Mouse (Mus musculus) G1E (cell line): ENCODE measurements at regions not wholly inside any gene's neighbourhood (a gene's known extent, or its start where the extent isn't known, plus 50 kb on each side); places are given as distances from the start of the nearest gene placed in this dataset.
A peak's percentile ranks its signal among the peaks of the same experiment; 100 is the strongest.

Experiments used
- ATAC-seq: 2 replicates; pipeline ENCODE4 v1.8.0; 2016; ENCODE audit warnings: mild to moderate bottlenecking; ENCODE audit not compliant: insufficient number of reproducible peaks, poor library complexity, low FRiP score, severe bottlenecking; ENCODE audit errors: extremely low read depth
- DNase-seq: peaks from one replicate; pipeline ENCODE4 v3.0.0; 2012; ENCODE audit warnings: low spot score
- H3K27me3 ChIP-seq: 2 replicates; pipeline ENCODE4 v1.6.1; 2012; ENCODE audit warnings: mild to moderate bottlenecking, low read length, inconsistent platforms; ENCODE audit not compliant: insufficient read depth
- H3K36me3 ChIP-seq: replicated peaks from 2 replicates; pipeline ENCODE3; 2012; ENCODE audit warnings: mild to moderate bottlenecking, inconsistent platforms
- H3K4me1 ChIP-seq: 2 replicates; pipeline ENCODE4 v1.6.1; 2012; ENCODE audit warnings: low read depth, low read length, inconsistent platforms, mixed read lengths; ENCODE audit not compliant: insufficient read depth
- H3K4me3 ChIP-seq: 2 replicates; pipeline ENCODE4 v1.5.1; 2012; ENCODE audit warnings: low read depth, mild to moderate bottlenecking, inconsistent platforms, low read length, moderate library complexity, mixed read lengths
- H3K9me3 ChIP-seq: replicated peaks from 2 replicates; pipeline ENCODE4 v1.6.1; 2012; ENCODE audit warnings: inconsistent platforms
- CTCF ChIP-seq: IDR thresholded peaks from 2 replicates; pipeline ENCODE4 v1.5.1; 2012; ENCODE audit warnings: low read depth, low read length, inconsistent platforms, mixed read lengths
- GATA1 ChIP-seq: IDR thresholded peaks from 2 replicates; pipeline ENCODE4 v1.6.1; 2012; ENCODE audit warnings: borderline replicate concordance, low read length, inconsistent platforms, mixed read lengths
- GATA2 ChIP-seq: IDR thresholded peaks from 2 replicates; pipeline ENCODE4 v1.6.1; 2012; ENCODE audit warnings: low read depth, low read length, inconsistent platforms, borderline replicate concordance
- POLR2AphosphoS5 ChIP-seq: IDR thresholded peaks from 2 replicates; pipeline ENCODE4 v1.6.1; 2012; ENCODE audit warnings: low read depth, low read length, inconsistent platforms; ENCODE audit not compliant: insufficient replicate concordance
- TAL1 ChIP-seq: conservative IDR thresholded peaks from 2 replicates; pipeline ENCODE4 v1.6.1; 2012; ENCODE audit warnings: low read depth, low read length, inconsistent platforms, mixed read lengths

GRCm38 (mm10) chr11:111687769-111688168 is 621.8 kb downstream of the Kcnj2 start:
- H3K36me3 ChIP-seq, result no peaks in the 10 kb centered on the region
- H3K4me1 ChIP-seq, result peaks cover 55% of the 10 kb centered on the region
- TF ChIP-seq GATA1 (no peak), POLR2AphosphoS5 (no peak), TAL1 (peak; percentile 94), CTCF (no peak), GATA2 (peak; percentile 80; the same call in 1 of the 2 replicates)
- peak; percentile 95 for ATAC-seq
- no peaks in the 10 kb centered on the region for H3K9me3 ChIP-seq
- H3K27me3 ChIP-seq, result no peaks in the 10 kb centered on the region
- peak; percentile 48 for DNase-seq
- no peak overlapping the region for H3K4me3 ChIP-seq

- no peaks in the 10 kb centered on the region for H3K9me3 ChIP-seq
- DNase-seq (no peak), ATAC-seq (no peak)
- peaks cover 56% of the 10 kb centered on the region for H3K4me1 ChIP-seq
- no peaks in the 10 kb centered on the region for H3K36me3 ChIP-seq
- TF ChIP-seq TAL1 (no peak), GATA1 (no peak)
- H3K4me3 ChIP-seq, result no peak overlapping the region; the same call in 1 of the 2 replicates
- no peaks in the 10 kb centered on the region for H3K27me3 ChIP-seq
Observed at GRCm38 (mm10) chr11:111688186-111688860, 622.4 kb downstream of the Kcnj2 start.

- ATAC-seq (no peak), DNase-seq (no peak)
- Histone ChIP-seq H3K9me3 (no peaks in the 10 kb centered on the region), H3K4me3 (no peak overlapping the region), H3K27me3 (no peaks in the 10 kb centered on the region), H3K4me1 (peaks cover 51% of the 10 kb centered on the region), H3K36me3 (no peaks in the 10 kb centered on the region)
- no peak for TF ChIP-seq GATA2
- TF ChIP-seq POLR2AphosphoS5, result no peak
- TF ChIP-seq TAL1, result no peak
- no peak for TF ChIP-seq CTCF
- TF ChIP-seq GATA1, result no peak
Observed at GRCm38 (mm10) chr11:111689899-111690298, 623.9 kb downstream of the Kcnj2 start.

GRCm38 (mm10) chr11:111691512-111691911 is 625.5 kb downstream of the Kcnj2 start:
- Histone ChIP-seq H3K27me3 (no peaks in the 10 kb centered on the region), H3K36me3 (no peaks in the 10 kb centered on the region), H3K9me3 (no peaks in the 10 kb centered on the region), H3K4me1 (peaks cover 47% of the 10 kb centered on the region), H3K4me3 (no peak overlapping the region)
- TF ChIP-seq CTCF (no peak), GATA2 (no peak), POLR2AphosphoS5 (no peak), TAL1 (no peak), GATA1 (no peak)
- no peak for DNase-seq
- ATAC-seq, result no peak

GRCm38 (mm10) chr11:111696668-111697067 is 630.7 kb downstream of the Kcnj2 start:
- no peaks in the 10 kb centered on the region for H3K27me3 ChIP-seq
- ATAC-seq, result no peak
- H3K36me3 ChIP-seq, result no peaks in the 10 kb centered on the region
- no peaks in the 10 kb centered on the region for H3K9me3 ChIP-seq
- peaks cover 13% of the 10 kb centered on the region for H3K4me1 ChIP-seq
- H3K4me3 ChIP-seq, result no peak overlapping the region
- no peak for TF ChIP-seq GATA2
- no peak for TF ChIP-seq TAL1
- no peak for TF ChIP-seq POLR2AphosphoS5
- TF ChIP-seq GATA1, result no peak
- no peak for TF ChIP-seq CTCF
- DNase-seq, result no peak

- no peak for TF ChIP-seq CTCF
- no peak for TF ChIP-seq GATA2
- TF ChIP-seq POLR2AphosphoS5, result no peak
- TF ChIP-seq TAL1, result no peak
- no peak for TF ChIP-seq GATA1
- ATAC-seq (no peak), DNase-seq (no peak)
- Histone ChIP-seq H3K36me3 (no peaks in the 10 kb centered on the region), H3K4me1 (peaks cover 5% of the 10 kb centered on the region), H3K4me3 (no peak overlapping the region), H3K9me3 (no peaks in the 10 kb centered on the region), H3K27me3 (no peaks in the 10 kb centered on the region)
Observed at GRCm38 (mm10) chr11:111699862-111700261, 633.9 kb downstream of the Kcnj2 start.

- H3K4me1 ChIP-seq, result peaks cover 6% of the 10 kb centered on the region
- H3K9me3 ChIP-seq, result no peaks in the 10 kb centered on the region
- TF ChIP-seq TAL1 (no peak), CTCF (no peak), GATA1 (no peak)
- no peak for ATAC-seq
- H3K36me3 ChIP-seq, result no peaks in the 10 kb centered on the region
- no peaks in the 10 kb centered on the region for H3K27me3 ChIP-seq
- no peak overlapping the region for H3K4me3 ChIP-seq
- DNase-seq, result no peak
Observed at GRCm38 (mm10) chr11:111706882-111707281, 640.9 kb downstream of the Kcnj2 start.
